Comparison of ENCODE assay signal across 8 mouse cellular contexts in the genomic region with DNA sequence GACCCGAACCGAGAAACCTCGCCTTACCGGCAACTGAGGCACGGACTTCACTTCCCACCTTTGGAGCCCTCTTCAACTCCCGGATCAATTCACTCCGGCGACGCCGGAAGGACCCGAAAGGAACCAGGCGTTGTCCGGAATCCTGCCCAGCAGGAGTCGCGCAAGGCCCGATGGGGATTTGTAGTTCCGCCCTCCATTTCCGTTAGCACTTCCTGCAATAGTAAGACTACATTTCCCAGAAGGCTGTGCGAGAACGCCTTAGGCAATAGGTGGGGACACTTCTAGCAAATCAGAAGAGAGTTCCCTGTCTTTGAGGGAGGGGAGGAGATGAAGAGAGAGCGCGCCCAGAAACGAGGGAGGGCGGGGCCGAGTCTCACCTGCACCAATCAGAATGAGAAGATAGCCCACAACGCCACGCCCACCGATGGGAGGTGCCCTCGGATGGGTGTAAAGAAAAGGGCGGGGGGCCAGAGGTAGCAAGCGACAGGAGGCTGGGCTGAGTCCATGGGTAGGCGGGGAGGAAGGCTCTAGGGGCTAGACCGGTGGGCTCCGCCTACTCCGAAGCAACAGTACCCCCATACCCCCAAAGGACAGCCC. TPM values are rescaled to one million over a fixed set of nuclear protein-coding genes. Genes with fewer than 3 reads are reported as not detected.
DNase-seq lines count a peak whose midpoint lies in the region; ATAC-seq lines count a peak whose summit lies in the region.

Gene Pdcd10, minus strand, starts transcription at position 162 of the 597 bp plus-strand sequence.

- H3K4me2 ChIP-seq in heart, embryonic 14.5 days (ENCODE audit: low read length) = peak within 1 kb of the TSS; percentile 83
- H3K4me2 ChIP-seq in liver, embryonic 13.5 days = peak within 1 kb of the TSS; percentile 91
- peak within 1 kb of the TSS; percentile 92 for H3K4me2 ChIP-seq in stomach, embryonic 16.5 days (ENCODE audit: low read depth, low read length)

- H3K36me3 ChIP-seq in heart, embryonic 14.5 days (ENCODE audit: control insufficient read depth, insufficient read depth, low read length) = no peaks in the 10 kb centered on the region
- no peaks in the 10 kb centered on the region for H3K36me3 ChIP-seq in liver, embryonic 13.5 days
- H3K36me3 ChIP-seq in stomach, embryonic 16.5 days (ENCODE audit: control insufficient read depth, insufficient read depth, low read length) = no peaks in the 10 kb centered on the region; the same call in 1 of the 2 replicates

- DNase-seq in c-Kit-negative CD71-positive TER-119-positive erythroid progenitor cells, embryonic 14.5 days (ENCODE audit: low read depth, low spot score) = peak; percentile 100
- DNase-seq in fibroblast of lung, adult 2 months (ENCODE audit: low read depth) = peak; percentile 100
- DNase-seq in kidney, postnatal 14 days = peak; percentile 100
- peak; percentile 99 for DNase-seq in liver, embryonic 13.5 days
- peak; percentile 99 for DNase-seq in neural tube, embryonic 10.5 days (ENCODE audit: extremely low spot score, low spot score)

- H3K27ac ChIP-seq in heart, embryonic 14.5 days (replicated peaks in 1 of 2; ENCODE audit: control insufficient read depth in 1 of 2, insufficient read depth in 1 of 2, low read depth in 2 of 2, low read length in 2 of 2) = peak within 1 kb of the TSS; percentile 79 to 81
- peak within 1 kb of the TSS; percentile 92 for H3K27ac ChIP-seq in liver, embryonic 13.5 days
- H3K27ac ChIP-seq in stomach, embryonic 16.5 days (ENCODE audit: low read length) = peak within 1 kb of the TSS; percentile 84

- no peaks in the 10 kb centered on the region for H3K9me3 ChIP-seq in heart, embryonic 14.5 days (ENCODE audit: control insufficient read depth, low read length)
- no peaks in the 10 kb centered on the region for H3K9me3 ChIP-seq in liver, embryonic 13.5 days (replicated peaks)
- no peaks in the 10 kb centered on the region for H3K9me3 ChIP-seq in stomach, embryonic 16.5 days (replicated peaks; ENCODE audit: control insufficient read depth, low read length)

- peak within 1 kb of the TSS; percentile 80 to 87 for H3K4me3 ChIP-seq in heart, embryonic 14.5 days (ENCODE audit: control insufficient read depth in 1 of 2, insufficient read depth in 1 of 2, low read depth in 1 of 2, low read length in 2 of 2)
- peak within 1 kb of the TSS; percentile 89 for H3K4me3 ChIP-seq in liver, embryonic 13.5 days (replicated peaks)
- peak within 1 kb of the TSS; percentile 97 for H3K4me3 ChIP-seq in stomach, embryonic 16.5 days (replicated peaks; ENCODE audit: low read length)

- H3K4me1 ChIP-seq in heart, embryonic 14.5 days (ENCODE audit: control insufficient read depth in 2 of 2, insufficient read depth in 2 of 2, low read length in 2 of 2) = peaks cover 0 to 8% of the 10 kb centered on the region in 2 experiments; a peak in 2 of 4 replicates
- H3K4me1 ChIP-seq in liver, embryonic 13.5 days (replicated peaks) = peaks cover 29% of the 10 kb centered on the region
- H3K4me1 ChIP-seq in stomach, embryonic 16.5 days (ENCODE audit: control insufficient read depth, insufficient read depth, low read length) = 0 out of 2 replicates have a peak, but pooled peaks cover 8% of the 10 kb centered on the region

- H3K27me3 ChIP-seq in heart, embryonic 14.5 days (ENCODE audit: control insufficient read depth, insufficient read depth, low read length) = no peaks in the 10 kb centered on the region
- no peaks in the 10 kb centered on the region for H3K27me3 ChIP-seq in liver, embryonic 13.5 days
- no peaks in the 10 kb centered on the region for H3K27me3 ChIP-seq in stomach, embryonic 16.5 days (ENCODE audit: control insufficient read depth, insufficient read depth, low read length)

- ATAC-seq in CD4-positive, CD25-positive, alpha-beta regulatory T cell, adult 4 months = peak; percentile 81
- ATAC-seq in heart, embryonic 14.5 days (ENCODE audit: insufficient number of reproducible peaks, insufficient read depth, low FRiP score, low read depth) = peak; percentile 99
- ATAC-seq in liver, embryonic 13.5 days (ENCODE audit: low read depth) = peak; percentile 91
- ATAC-seq in stomach, embryonic 16.5 days (ENCODE audit: insufficient read depth, low FRiP score) = peak; percentile 98

- WGBS in heart, embryonic 14.5 days = under 1% methylated on average over 35 of the region's 35 CpGs
- WGBS in liver, embryonic 13.5 days (ENCODE audit: insufficient replicate concordance) = under 1% methylated on average over 35 of the region's 35 CpGs
- WGBS in stomach, embryonic 16.5 days = under 1% methylated on average over 35 of the region's 35 CpGs

- peak within 1 kb of the TSS; percentile 91 for H3K9ac ChIP-seq in heart, embryonic 14.5 days (ENCODE audit: low read length)
- peak within 1 kb of the TSS; percentile 95 for H3K9ac ChIP-seq in liver, embryonic 13.5 days
- peak within 1 kb of the TSS; percentile 96 for H3K9ac ChIP-seq in stomach, embryonic 16.5 days (ENCODE audit: low read length)

RNA-seq across cellular contexts. Expression of gene Pdcd10, which starts in this region (rescaled TPM):
- 100 to 1,000 TPM; 162 to 251 TPM for polyA plus RNA-seq in CD4-positive, CD25-positive, alpha-beta regulatory T cell, adult 4 months (2017; shearing (Covaris generic))
- 58.4 and 66.6 TPM in 2 replicates for polyA plus RNA-seq in heart, embryonic 14.5 days (2014; fragmentation: Nextera tagmentation; extraction: Ambion mirVana)
- 63.5 and 75.5 TPM in 2 replicates for polyA plus RNA-seq in liver, embryonic 13.5 days (2015; fragmentation: Nextera tagmentation; extraction: Ambion mirVana)
- 80.6 and 88.3 TPM in 2 replicates for polyA plus RNA-seq in stomach, embryonic 16.5 days (2015; fragmentation: Nextera tagmentation; extraction: Ambion mirVana)

Comparison
In these comparisons a context has a peak if more than half of its experiments do, and no peak if none do; other contexts are left out.
1. Peak in every context shown above with its lines: DNase-seq, ATAC-seq, H3K4me3 ChIP-seq and H3K27ac ChIP-seq.